Comparison of ENCODE assay signal across 11 mouse cellular contexts in genomic region chr5:107116821-107117220, GRCm38 (mm10).
A peak's percentile ranks its signal among the peaks of the same experiment; 100 is the strongest.
DNase-seq lines count a peak whose midpoint lies in the region; ATAC-seq lines count a peak whose summit lies in the region.
"Had no signal": no experiment of that assay in that cellular context is flagged by ENCODE, and none has a peak within 500 bp of the region (broad histone marks: within the 10 kb centered on the region; RNA-seq: fewer than 3 reads in every experiment).

No protein-coding gene starts in this region.

- peak; percentile 33 to 72 for DNase-seq in urinary bladder, postnatal 36 days (ENCODE audit: low spot score in 2 of 2)
- DNase-seq in urinary bladder, postnatal 25 days (ENCODE audit: low spot score), result no peak
- no peak for DNase-seq in limb, embryonic 10.5 days (ENCODE audit: low spot score)
- peak; percentile 56 for DNase-seq in testis, postnatal 10 days (ENCODE audit: low spot score)
- no peak for DNase-seq in natural killer cell, adult 2 months (ENCODE audit: low spot score in 2 of 2)
- DNase-seq in adrenal gland, postnatal 36 days, result no peak
- no peak for DNase-seq in B cell, adult 2 months
- DNase-seq: adrenal gland, postnatal 25 days; cerebellum, postnatal 14 days had no signal

- H3K4me2 ChIP-seq in heart, embryonic 13.5 days, result no peak overlapping the region

- WGBS in heart, embryonic 13.5 days, result 78% methylated on average over 3 of the region's 3 CpGs
- 74% methylated on average over 3 of the region's 3 CpGs for WGBS in limb, embryonic 10.5 days

- H3K4me1 ChIP-seq in heart, embryonic 13.5 days, result peaks cover 32% of the 10 kb centered on the region
- peaks cover 33% of the 10 kb centered on the region for H3K4me1 ChIP-seq in limb, embryonic 10.5 days

- H3K27me3 ChIP-seq in heart, embryonic 13.5 days (replicated peaks), result no peaks in the 10 kb centered on the region
- H3K27me3 ChIP-seq in limb, embryonic 10.5 days (ENCODE audit: low read depth, poor library complexity, severe bottlenecking), result no peaks in the 10 kb centered on the region

- no peak overlapping the region for H3K9ac ChIP-seq in heart, embryonic 13.5 days

- H3K36me3 ChIP-seq in heart, embryonic 13.5 days, result peaks cover 42% of the 10 kb centered on the region
- H3K36me3 ChIP-seq in limb, embryonic 10.5 days, result peaks cover 19% of the 10 kb centered on the region; the same call in 1 of the 2 replicates
- H3K36me3 ChIP-seq: G1E had no signal

- H3K27ac ChIP-seq in heart, embryonic 13.5 days (replicated peaks), result 0 out of 2 replicates have a peak overlapping the region, but pooled peaks have one; percentile 6
- peak overlapping the region; percentile 70 for H3K27ac ChIP-seq in limb, embryonic 10.5 days

- ATAC-seq in heart, embryonic 13.5 days (ENCODE audit: extremely low read depth, insufficient number of reproducible peaks, low FRiP score, low TSS enrichment), result no peak

- H3K9me3 ChIP-seq in heart, embryonic 13.5 days, result no peaks in the 10 kb centered on the region
- no peaks in the 10 kb centered on the region for H3K9me3 ChIP-seq in limb, embryonic 10.5 days (replicated peaks)
- H3K9me3 ChIP-seq: G1E had no signal

- no peak overlapping the region for H3K4me3 ChIP-seq in heart, embryonic 13.5 days
- H3K4me3 ChIP-seq in limb, embryonic 10.5 days, result no peak overlapping the region

Comparison
In these comparisons a context has a peak if more than half of its experiments do, and no peak if none do; other contexts are left out.
1. DNase-seq: peak in urinary bladder, postnatal 36 days (2 of 2) and testis, postnatal 10 days (single experiment); none in urinary bladder, postnatal 25 days (single experiment), limb, embryonic 10.5 days (single experiment), natural killer cell, adult 2 months (0 of 2), adrenal gland, postnatal 36 days (0 of 2) and B cell, adult 2 months (0 of 2).